Mouse (Mus musculus): ENCODE measurements at regions not wholly inside any gene's neighbourhood (a gene's known extent, or its start where the extent isn't known, plus 50 kb on each side); places are given as distances from the start of the nearest gene placed in this dataset.

- TF ChIP-seq CTCF (IDR thresholded peaks at IDR 0.05; ENCODE audit: insufficient read depth, low read depth, low read length) (no peak), POLR2A (IDR thresholded peaks at IDR 0.05; ENCODE audit: insufficient read depth, low read depth, low read length) (no peak)
These were observed 201.3 kb downstream of the Tex36 start for GRCm38 (mm10) chr7:133400691-133401090.

Data from olfactory bulb, adult 2 months (tissue).